Mouse (Mus musculus): ENCODE measurements around the gene Sarnp. TPM values are rescaled to one million over a fixed set of nuclear protein-coding genes. Genes with fewer than 3 reads are reported as not detected.

The Sarnp gene
- total and polyA plus RNA-seq, 2 experiments from 2014 or later: 24.3 to 126 TPM

- ATAC-seq (peak; percentile 8), DNase-seq (ENCODE audit: low spot score) (peak; percentile 73)
- no peak overlapping the region; the same call in 1 of the 2 replicates for H3K27ac ChIP-seq
- peak overlapping the region; percentile 86 for H3K4me2 ChIP-seq (ENCODE audit: low read depth, low read length)
- no peaks in the 10 kb centered on the region for H3K27me3 ChIP-seq (ENCODE audit: insufficient read depth, low read length)
- H3K4me1 ChIP-seq (ENCODE audit: insufficient read depth, low read length): peaks cover 22% of the 10 kb centered on the region
- H3K9ac ChIP-seq (replicated peaks; ENCODE audit: low read length): peak overlapping the region; percentile 46
- H3K9me3 ChIP-seq (ENCODE audit: low read length): no peaks in the 10 kb centered on the region
- WGBS: 0% methylated on average over 6 of the region's 7 CpGs
- H3K4me3 ChIP-seq (ENCODE audit: low read length): peak overlapping the region; percentile 31
- peaks cover 7% of the 10 kb centered on the region; the same call in 1 of the 2 replicates for H3K36me3 ChIP-seq (ENCODE audit: insufficient read depth, low read length)
- TF ChIP-seq CTCF (IDR thresholded peaks at IDR 0.05; ENCODE audit: low read depth): no peak
These were observed 72.1 kb downstream of the Sarnp start for GRCm38 (mm10) chr10:128888941-128889827.

- ATAC-seq (no peak), DNase-seq (ENCODE audit: low spot score) (no peak)
- H3K27ac ChIP-seq: no peak overlapping the region; the same call in 1 of the 2 replicates
- peak overlapping the region; percentile 85 for H3K4me3 ChIP-seq (ENCODE audit: low read length)
- no peak for TF ChIP-seq CTCF (IDR thresholded peaks at IDR 0.05; ENCODE audit: low read depth)
- peak overlapping the region; percentile 89; the same call in 1 of the 2 replicates for H3K9ac ChIP-seq (replicated peaks; ENCODE audit: low read length)
- peak overlapping the region; percentile 86 for H3K4me2 ChIP-seq (ENCODE audit: low read depth, low read length)
- peaks cover 22% of the 10 kb centered on the region for H3K4me1 ChIP-seq (ENCODE audit: insufficient read depth, low read length)
- peaks cover 7% of the 10 kb centered on the region; the same call in 1 of the 2 replicates for H3K36me3 ChIP-seq (ENCODE audit: insufficient read depth, low read length)
- H3K9me3 ChIP-seq (ENCODE audit: low read length): no peaks in the 10 kb centered on the region
- H3K27me3 ChIP-seq (ENCODE audit: insufficient read depth, low read length): no peaks in the 10 kb centered on the region
- 17% methylated on average over 1 of the region's 2 CpGs for WGBS
These were observed 72.7 kb downstream of the Sarnp start for GRCm38 (mm10) chr10:128889846-128890245.

DNA sequence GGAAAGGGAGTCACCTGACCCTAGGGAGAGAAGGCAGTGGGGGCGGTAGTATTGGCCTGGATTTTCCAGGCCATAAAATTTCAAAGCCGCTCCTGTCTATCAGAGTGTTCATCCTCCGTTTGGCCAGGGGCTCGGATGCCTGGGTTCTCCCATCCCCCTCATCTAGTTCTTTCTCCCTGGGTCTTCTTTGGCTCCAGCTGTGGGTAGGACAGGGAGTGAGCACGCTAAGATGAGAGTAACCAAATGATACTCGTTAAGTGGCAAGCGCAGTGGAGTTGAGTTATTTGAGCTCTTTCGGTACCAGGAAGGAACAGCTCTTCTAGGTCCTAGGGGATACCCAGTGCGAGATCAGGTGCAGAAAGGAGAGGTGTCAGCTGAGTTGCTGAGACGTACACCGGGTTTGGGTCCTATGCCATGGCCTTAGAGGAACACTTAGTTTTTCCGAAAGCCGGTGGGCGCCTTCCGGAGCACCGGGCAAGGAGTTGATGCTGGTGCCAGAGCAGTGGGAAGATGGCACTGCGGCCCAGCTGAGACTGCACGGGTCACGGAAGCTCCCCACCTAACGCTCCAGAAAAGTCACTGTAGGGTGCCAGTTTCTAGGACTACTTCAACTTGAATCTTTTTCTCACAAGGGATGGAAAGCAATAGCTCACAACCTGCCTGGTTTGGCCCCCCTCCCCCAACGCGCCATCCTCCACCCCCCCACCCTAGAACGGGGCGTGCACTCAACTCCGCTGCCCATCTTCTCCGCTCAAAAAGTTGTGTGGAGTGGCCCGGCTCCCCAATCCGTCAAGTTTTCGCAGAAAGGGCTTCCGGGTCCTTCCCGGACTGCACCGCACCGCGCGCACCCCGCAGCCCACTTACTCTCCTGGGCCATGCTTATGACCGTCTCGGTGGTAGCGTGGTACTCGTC is 73.5 kb downstream of the Sarnp start:
- Histone ChIP-seq H3K9ac (replicated peaks; ENCODE audit: low read length) (peak overlapping the region; percentile 89), H3K27me3 (ENCODE audit: insufficient read depth, low read length) (no peaks in the 10 kb centered on the region), H3K9me3 (ENCODE audit: low read length) (no peaks in the 10 kb centered on the region), H3K27ac (peak overlapping the region; percentile 86), H3K4me2 (ENCODE audit: low read depth, low read length) (peak overlapping the region; percentile 86), H3K4me1 (ENCODE audit: insufficient read depth, low read length) (peaks cover 22% of the 10 kb centered on the region), H3K4me3 (ENCODE audit: low read length) (peak overlapping the region; percentile 85), H3K36me3 (ENCODE audit: insufficient read depth, low read length) (peaks cover under 1% of the 10 kb centered on the region; the same call in 1 of the 2 replicates)
- no peak for TF ChIP-seq CTCF (IDR thresholded peaks at IDR 0.05; ENCODE audit: low read depth)
- DNase-seq (ENCODE audit: low spot score) (peak; percentile 19), ATAC-seq (peak; percentile 19)
- WGBS: under 1% methylated on average over 40 of the region's 40 CpGs

DNA sequence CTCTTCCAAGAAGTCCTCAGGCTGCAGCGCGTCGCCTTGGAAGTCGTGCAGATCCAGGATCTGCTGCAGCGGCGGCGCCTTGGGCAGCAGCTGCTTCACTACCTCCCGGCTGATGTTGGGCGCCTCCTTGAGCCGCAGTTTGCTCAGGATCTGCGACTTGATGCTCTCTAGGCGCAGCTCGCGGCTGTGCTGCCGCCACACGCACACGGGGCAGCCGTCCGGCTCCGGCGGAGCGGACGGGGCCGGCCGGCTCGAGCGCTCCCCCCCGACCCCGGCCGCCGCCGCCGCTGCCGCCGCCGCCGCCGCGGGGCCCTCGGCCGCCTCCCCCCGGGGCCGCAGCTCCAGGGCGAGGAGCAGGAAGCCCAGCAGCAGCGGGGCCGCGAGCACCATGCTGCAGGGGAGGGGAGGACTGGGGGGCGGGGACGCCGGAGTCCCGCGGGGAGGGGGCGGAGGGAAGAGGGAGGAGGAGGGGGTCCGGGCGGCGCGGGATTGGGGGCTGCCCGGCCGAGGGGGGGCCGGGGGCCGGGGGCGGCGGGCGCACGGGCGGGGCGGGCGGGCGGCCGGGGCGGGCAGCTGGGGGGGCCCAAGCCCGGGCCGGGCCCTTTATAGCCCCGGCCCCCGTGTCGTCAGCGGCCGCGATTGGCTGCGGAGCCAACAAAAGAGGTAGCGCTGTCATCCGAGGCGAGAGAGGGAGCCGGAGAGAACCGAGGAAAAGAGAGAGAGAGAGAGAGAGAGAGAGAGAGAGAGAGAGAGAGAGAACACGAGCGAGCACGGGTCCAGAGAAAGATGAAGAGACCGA is 74.4 kb downstream of the Sarnp start, which contains the start of gene Gdf11:
Gene Gdf11, minus strand, starts transcription at position 423 of the 799 bp plus-strand sequence.
- Histone ChIP-seq H3K4me2 (ENCODE audit: low read depth, low read length) (peak within 1 kb of the TSS; percentile 86), H3K4me1 (ENCODE audit: insufficient read depth, low read length) (peaks cover 31% of the 10 kb centered on the region), H3K27me3 (ENCODE audit: insufficient read depth, low read length) (no peaks in the 10 kb centered on the region), H3K36me3 (ENCODE audit: insufficient read depth, low read length) (no peaks in the 10 kb centered on the region), H3K9me3 (ENCODE audit: low read length) (no peaks in the 10 kb centered on the region), H3K9ac (replicated peaks; ENCODE audit: low read length) (peak within 1 kb of the TSS; percentile 89), H3K27ac (peak within 1 kb of the TSS; percentile 86), H3K4me3 (ENCODE audit: low read length) (peak within 1 kb of the TSS; percentile 85)
- DNase-seq (ENCODE audit: low spot score) (peak; percentile 93), ATAC-seq (peak; percentile 85)
- WGBS: under 1% methylated on average over 56 of the region's 89 CpGs
- no peak for TF ChIP-seq CTCF (IDR thresholded peaks at IDR 0.05; ENCODE audit: low read depth)

DNA sequence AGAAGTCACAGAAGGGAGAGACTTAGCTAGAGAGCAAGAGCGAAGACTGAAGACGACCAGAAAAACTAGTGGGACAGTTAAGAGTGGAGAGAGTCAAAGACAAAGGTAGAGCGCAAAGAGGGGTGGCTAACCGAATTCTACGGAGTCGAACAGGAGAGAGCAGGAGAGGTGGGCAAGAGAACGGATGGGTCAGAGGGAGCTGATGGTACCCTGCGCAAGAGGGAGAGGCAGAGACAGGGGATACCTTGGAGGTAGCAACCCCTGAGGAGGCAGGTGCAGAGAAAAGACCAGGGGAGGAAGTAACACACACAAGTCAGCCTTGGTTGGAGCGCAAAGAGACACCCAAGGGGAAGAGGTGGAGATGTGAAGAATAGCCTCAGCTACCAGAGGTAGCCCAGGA is 75.1 kb downstream of the Sarnp start:
- Histone ChIP-seq H3K27ac (peak overlapping the region; percentile 86), H3K9me3 (ENCODE audit: low read length) (no peaks in the 10 kb centered on the region), H3K27me3 (ENCODE audit: insufficient read depth, low read length) (no peaks in the 10 kb centered on the region), H3K4me3 (ENCODE audit: low read length) (peak overlapping the region; percentile 85), H3K4me1 (ENCODE audit: insufficient read depth, low read length) (peaks cover 36% of the 10 kb centered on the region), H3K36me3 (ENCODE audit: insufficient read depth, low read length) (no peaks in the 10 kb centered on the region), H3K9ac (replicated peaks; ENCODE audit: low read length) (peak overlapping the region; percentile 89), H3K4me2 (ENCODE audit: low read depth, low read length) (peak overlapping the region; percentile 86)
- ATAC-seq (peak; percentile 5; the same call in 1 of the 2 replicates), DNase-seq (ENCODE audit: low spot score) (no peak)
- TF ChIP-seq CTCF (IDR thresholded peaks at IDR 0.05; ENCODE audit: low read depth): no peak
- WGBS: 2% methylated on average over 9 of the region's 9 CpGs

Measured in hindbrain, postnatal 0 days (tissue).